Mouse (Mus musculus) hindbrain, postnatal 0 days (tissue): ENCODE results near the gene Sema6c. TPM values are rescaled to one million over a fixed set of nuclear protein-coding genes. Genes with fewer than 3 reads are reported as not detected.

Experiments used
- ATAC-seq: fragments of 200-750 bp; cut with Nextera tagmentation; 2 replicates; pipeline ENCODE4 v1.8.0; 2017; ENCODE audit warnings: mild to moderate bottlenecking, moderate TSS enrichment, moderate library complexity
- DNase-seq: peaks from one replicate; pipeline ENCODE4 v3.0.0-alpha.2; 2015; ENCODE audit warnings: low spot score
- H3K27ac ChIP-seq: fragments of 300-500 bp; sonication (generic); 2 replicates; pipeline ENCODE4 v1.5.1; 2014; ENCODE audit warnings: mild to moderate bottlenecking
- H3K27me3 ChIP-seq: fragments of 300-500 bp; sonication (generic); 2 replicates; pipeline ENCODE4 v1.6.1; 2014; ENCODE audit warnings: low read length, mixed read lengths; ENCODE audit not compliant: insufficient read depth
- H3K36me3 ChIP-seq: fragments of 300-500 bp; sonication (generic); 2 replicates; pipeline ENCODE4 v1.6.1; 2014; ENCODE audit warnings: low read length, mixed read lengths; ENCODE audit not compliant: insufficient read depth
- H3K4me1 ChIP-seq: fragments of 300-500 bp; sonication (generic); 2 replicates; pipeline ENCODE4 v1.6.1; 2014; ENCODE audit warnings: antibody characterized with exemption, low read length, mixed read lengths; ENCODE audit not compliant: insufficient read depth
- H3K4me2 ChIP-seq: fragments of 300-500 bp; sonication (generic); 2 replicates; pipeline ENCODE4 v1.6.1; 2014; ENCODE audit warnings: low read depth, mild to moderate bottlenecking, low read length, moderate library complexity, mixed read lengths
- H3K4me3 ChIP-seq: fragments of 300-500 bp; sonication (generic); 2 replicates; pipeline ENCODE4 v1.5.1; 2014; ENCODE audit warnings: low read length
- H3K9ac ChIP-seq: fragments of 300-500 bp; sonication (generic); replicated peaks from 2 replicates; pipeline ENCODE4 v1.6.1; 2014; ENCODE audit warnings: mild to moderate bottlenecking, low read length, moderate library complexity, mixed read lengths
- H3K9me3 ChIP-seq: fragments of 300-500 bp; sonication (generic); 2 replicates; pipeline ENCODE4 v1.6.1; 2016; ENCODE audit warnings: low read length, mixed read lengths
- CTCF ChIP-seq: IDR thresholded peaks from 2 replicates; pipeline ENCODE4 v1.5.1; 2016; ENCODE audit warnings: antibody characterized with exemption, control low read depth, low read depth
- WGBS: fragments of 180-500 bp; shearing (Covaris S2); extraction: QIAGEN DNeasy Blood & Tissue Kit; methylation state at CpG from one replicate; pipeline ENCODE4 v1.1.7; 2014; 5-methylcytosine and 5-hydroxymethylcytosine counted together
- polyA plus RNA-seq: library from polyadenylated mRNA; unstranded; fragments of >200 nt; fragmentation: Nextera tagmentation; extraction: Ambion mirVana; gene quantifications from 2 replicates; pipeline ENCODE4 v1.2.1, GENCODE M21; 2015
- total RNA-seq: library from RNA; depleted of rRNA; stranded (reverse); fragments of >200 nt; gene quantifications from 2 replicates; pipeline ENCODE4 v1.2.3, GENCODE M21; 2014

Gene Sema6c
- total and polyA plus RNA-seq, 2 experiments from 2014 or later: 16.4 to 127 TPM

- Histone ChIP-seq H3K9me3 (no peaks in the 10 kb centered on the region), H3K4me2 (peak overlapping the region; percentile 70), H3K9ac (peak overlapping the region; percentile 33), H3K27ac (peak overlapping the region; percentile 41; the same call in 1 of the 2 replicates), H3K27me3 (no peaks in the 10 kb centered on the region), H3K36me3 (peaks cover under 1% of the 10 kb centered on the region; the same call in 1 of the 2 replicates), H3K4me3 (peak overlapping the region; percentile 34), H3K4me1 (no peaks in the 10 kb centered on the region)
- peak; percentile 21 for DNase-seq
- WGBS: 27% methylated on average over 6 of the region's 6 CpGs
- no peak for ATAC-seq
- no peak for TF ChIP-seq CTCF
Measured at GRCm38 (mm10) chr3:95135023-95135422, 25.2 kb upstream of the Sema6c start.

- Histone ChIP-seq H3K9me3 (no peaks in the 10 kb centered on the region), H3K9ac (no peak overlapping the region), H3K4me2 (peak overlapping the region; percentile 70), H3K4me3 (peak overlapping the region; percentile 34), H3K27me3 (no peaks in the 10 kb centered on the region), H3K27ac (0 out of 2 replicates have a peak overlapping the region, but pooled peaks have one; percentile 41), H3K36me3 (peaks cover 6% of the 10 kb centered on the region; the same call in 1 of the 2 replicates), H3K4me1 (no peaks in the 10 kb centered on the region)
- no peak for ATAC-seq
- no peak for TF ChIP-seq CTCF
- WGBS: 88% methylated on average over 7 of the region's 7 CpGs
- DNase-seq: no peak
Measured at GRCm38 (mm10) chr3:95135433-95136052, 24.7 kb upstream of the Sema6c start.

- no peaks in the 10 kb centered on the region for H3K27me3 ChIP-seq
- DNase-seq (no peak), ATAC-seq (no peak)
- no peak overlapping the region for H3K4me2 ChIP-seq
- WGBS: 94% methylated on average over 3 of the region's 3 CpGs
- no peaks in the 10 kb centered on the region for H3K4me1 ChIP-seq
- H3K36me3 ChIP-seq: peaks cover 6% of the 10 kb centered on the region; the same call in 1 of the 2 replicates
- H3K4me3 ChIP-seq: no peak overlapping the region
- no peaks in the 10 kb centered on the region for H3K9me3 ChIP-seq
- H3K9ac ChIP-seq: no peak overlapping the region
- H3K27ac ChIP-seq: no peak overlapping the region
- no peak for TF ChIP-seq CTCF
Measured at GRCm38 (mm10) chr3:95136336-95136735, 23.9 kb upstream of the Sema6c start.

GRCm38 (mm10) chr3:95139586-95140288 lies 20.5 kb upstream of the Sema6c start:
- Histone ChIP-seq H3K4me1 (no peaks in the 10 kb centered on the region), H3K27me3 (no peaks in the 10 kb centered on the region), H3K4me2 (no peak overlapping the region), H3K27ac (no peak overlapping the region), H3K9ac (no peak overlapping the region), H3K36me3 (peaks cover 6% of the 10 kb centered on the region; the same call in 1 of the 2 replicates), H3K9me3 (no peaks in the 10 kb centered on the region), H3K4me3 (no peak overlapping the region)
- DNase-seq: no peak
- TF ChIP-seq CTCF: no peak
- WGBS: 79% methylated on average over 25 of the region's 25 CpGs
- ATAC-seq: no peak

- Histone ChIP-seq H3K4me1 (no peaks in the 10 kb centered on the region), H3K27ac (no peak overlapping the region), H3K9me3 (no peaks in the 10 kb centered on the region), H3K27me3 (no peaks in the 10 kb centered on the region), H3K4me2 (no peak overlapping the region), H3K4me3 (no peak overlapping the region), H3K36me3 (peaks cover 6% of the 10 kb centered on the region; the same call in 1 of the 2 replicates), H3K9ac (no peak overlapping the region)
- TF ChIP-seq CTCF: no peak
- DNase-seq (no peak), ATAC-seq (no peak)
- WGBS: 57% methylated on average over 18 of the region's 18 CpGs
Measured at GRCm38 (mm10) chr3:95140289-95140595, 20.0 kb upstream of the Sema6c start.

GRCm38 (mm10) chr3:95140795-95141194 lies 19.5 kb upstream of the Sema6c start:
- no peak overlapping the region for H3K27ac ChIP-seq
- ATAC-seq (no peak), DNase-seq (no peak)
- TF ChIP-seq CTCF: no peak
- H3K9me3 ChIP-seq: no peaks in the 10 kb centered on the region
- no peak overlapping the region for H3K4me2 ChIP-seq
- no peak overlapping the region for H3K9ac ChIP-seq
- no peaks in the 10 kb centered on the region for H3K27me3 ChIP-seq
- WGBS: 94% methylated on average over 6 of the region's 6 CpGs
- no peak overlapping the region for H3K4me3 ChIP-seq
- peaks cover 6% of the 10 kb centered on the region; the same call in 1 of the 2 replicates for H3K36me3 ChIP-seq
- no peaks in the 10 kb centered on the region for H3K4me1 ChIP-seq

- Histone ChIP-seq H3K9me3 (no peaks in the 10 kb centered on the region), H3K36me3 (peaks cover 6% of the 10 kb centered on the region; the same call in 1 of the 2 replicates), H3K4me3 (no peak overlapping the region), H3K4me2 (no peak overlapping the region), H3K27me3 (no peaks in the 10 kb centered on the region), H3K9ac (no peak overlapping the region), H3K4me1 (no peaks in the 10 kb centered on the region), H3K27ac (no peak overlapping the region)
- no peak for TF ChIP-seq CTCF
- no peak for ATAC-seq
- WGBS: 93% methylated on average over 9 of the region's 9 CpGs
- no peak for DNase-seq
Measured at GRCm38 (mm10) chr3:95141474-95141873, 18.8 kb upstream of the Sema6c start.
